Mouse (Mus musculus): ENCODE data around the gene Atp1a2.
A peak's percentile ranks its signal among the peaks of the same experiment; 100 is the strongest.

Gene Atp1a2

DNA sequence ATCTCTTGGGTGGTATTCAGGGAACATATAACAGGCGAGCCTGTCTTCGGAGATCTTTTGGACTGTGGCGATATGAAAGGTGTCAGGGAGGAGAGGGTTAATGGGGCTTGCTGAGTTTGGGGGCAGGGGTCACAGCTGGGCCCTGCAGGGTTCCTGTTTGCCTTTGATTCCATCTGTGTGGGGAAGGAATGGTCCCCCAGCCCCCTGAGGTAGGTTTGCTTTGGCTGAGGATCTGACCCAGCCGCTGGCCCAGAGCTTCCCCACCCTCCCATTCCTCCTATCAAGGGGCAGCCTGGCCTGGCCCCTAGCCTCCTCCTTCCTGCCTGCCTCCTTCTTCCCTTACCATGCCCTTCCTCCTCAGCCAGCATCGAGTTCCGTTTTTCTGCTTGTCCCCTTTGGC lies 5.0 kb upstream of the Atp1a2 start:
- no peak for DNase-seq

DNA sequence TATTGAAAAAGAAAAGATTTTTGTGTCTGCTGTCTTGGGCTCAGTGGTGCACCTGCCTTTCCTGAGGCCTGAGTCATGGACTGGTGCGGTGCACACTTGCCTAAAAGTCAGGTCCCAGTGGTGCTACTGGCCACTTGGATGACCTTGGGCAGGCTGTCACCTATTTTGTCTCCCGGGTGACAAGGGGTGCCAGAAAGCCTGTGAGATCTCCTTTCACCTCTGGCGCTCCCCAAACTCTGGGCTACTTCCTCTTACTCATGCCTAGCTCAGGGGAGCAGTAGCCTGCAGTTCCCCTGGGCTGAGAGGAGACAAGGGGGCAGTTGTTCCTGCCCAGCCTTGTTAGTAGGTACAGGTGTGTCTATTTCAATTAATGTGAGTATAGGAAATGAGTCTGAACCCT lies 4.4 kb upstream of the Atp1a2 start:
- DNase-seq: no peak

DNA sequence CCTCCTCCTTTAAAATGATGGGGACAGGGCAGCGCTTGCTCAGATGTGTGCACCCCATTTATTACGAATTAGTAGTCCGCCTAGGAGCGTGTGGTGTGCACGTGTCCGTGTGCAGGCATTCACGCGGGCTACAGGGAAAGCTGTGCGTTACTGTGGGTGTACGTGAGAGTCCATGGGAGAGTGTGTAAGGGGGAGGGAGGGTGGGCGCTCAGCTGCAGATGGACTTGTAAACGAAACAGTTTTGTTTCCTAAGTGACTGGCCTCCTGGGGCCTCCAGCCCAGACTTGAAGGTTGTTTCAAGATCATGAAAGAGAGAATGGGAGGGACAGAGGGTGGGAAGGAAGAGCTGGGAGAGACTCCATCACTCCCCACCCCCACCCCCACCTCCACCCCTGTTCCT lies 3.3 kb upstream of the Atp1a2 start:
- no peak for DNase-seq

DNA sequence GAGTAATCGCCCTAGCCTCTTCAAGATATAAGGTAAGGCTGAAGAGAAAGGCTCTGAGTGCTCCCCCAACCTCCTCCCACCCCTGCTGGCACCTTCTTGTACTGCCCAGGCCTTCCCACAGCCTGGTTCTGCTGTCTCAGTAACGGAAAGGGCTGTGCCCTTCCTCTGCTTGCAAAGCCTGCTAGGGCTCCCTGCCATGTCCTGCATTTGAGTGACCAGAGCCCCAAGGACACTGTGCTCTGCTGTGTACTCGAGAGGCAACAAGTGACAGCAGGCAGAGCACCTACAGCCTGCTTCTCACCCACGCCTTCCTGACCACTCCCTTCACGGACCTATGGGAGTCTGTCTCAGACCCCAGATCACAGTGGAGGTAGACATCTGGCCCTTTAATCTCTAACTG lies 2.4 kb upstream of the Atp1a2 start:
- peak; percentile 31 to 37 for DNase-seq

DNA sequence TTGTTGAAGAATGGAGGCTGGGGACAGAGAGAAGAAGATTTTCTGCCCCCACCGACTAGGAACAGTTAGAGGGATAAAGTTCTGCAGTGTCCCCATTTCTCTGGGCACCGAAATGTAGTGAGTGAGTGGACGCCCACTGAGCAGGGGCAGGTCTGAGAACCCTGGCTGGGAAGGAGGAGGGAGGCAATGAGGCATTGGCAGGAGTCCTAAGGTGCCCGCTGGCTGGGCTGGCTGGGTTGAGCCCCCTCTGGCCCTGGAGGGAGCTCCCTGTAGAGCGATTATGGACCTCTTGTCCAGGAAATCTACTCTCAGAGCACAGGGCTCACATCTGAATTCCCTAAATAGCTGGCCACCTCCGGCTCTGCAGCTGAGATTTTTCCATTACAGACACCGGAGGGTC lies 1.7 kb upstream of the Atp1a2 start:
- DNase-seq: no peak

DNA sequence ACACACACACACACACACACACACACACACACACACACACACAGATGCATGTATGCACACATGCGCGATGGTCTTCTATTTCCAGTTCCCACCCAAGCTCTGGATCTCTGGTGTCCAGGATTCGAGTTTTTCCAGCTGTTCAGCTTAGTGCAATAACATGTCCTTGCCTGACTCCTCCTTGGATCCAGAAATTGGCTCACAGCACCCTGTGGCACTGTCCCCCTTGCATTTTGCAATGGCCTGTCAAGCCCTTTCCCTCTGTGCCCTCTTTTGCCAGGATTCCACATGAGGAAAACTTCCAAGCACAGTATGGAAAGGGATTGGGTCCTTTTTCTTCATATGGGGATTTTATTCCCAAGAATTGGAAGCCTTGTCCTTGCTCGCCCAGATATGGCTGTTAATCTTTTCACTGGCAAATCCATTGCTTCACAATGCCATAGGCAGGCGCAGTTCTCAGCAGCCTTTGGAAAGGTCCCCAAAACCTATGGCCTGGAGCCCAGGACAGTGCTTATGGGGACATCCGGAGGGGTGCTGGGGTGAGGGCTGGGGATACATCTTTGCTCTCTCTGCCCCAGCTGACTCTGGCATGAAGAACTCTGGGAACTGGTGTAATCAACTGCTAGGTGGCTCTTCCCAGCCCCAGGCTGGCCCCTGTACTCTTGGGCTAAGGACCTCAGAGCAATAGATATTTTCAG lies 901 bp downstream of the Atp1a2 start:
- DNase-seq: no peak

DNA sequence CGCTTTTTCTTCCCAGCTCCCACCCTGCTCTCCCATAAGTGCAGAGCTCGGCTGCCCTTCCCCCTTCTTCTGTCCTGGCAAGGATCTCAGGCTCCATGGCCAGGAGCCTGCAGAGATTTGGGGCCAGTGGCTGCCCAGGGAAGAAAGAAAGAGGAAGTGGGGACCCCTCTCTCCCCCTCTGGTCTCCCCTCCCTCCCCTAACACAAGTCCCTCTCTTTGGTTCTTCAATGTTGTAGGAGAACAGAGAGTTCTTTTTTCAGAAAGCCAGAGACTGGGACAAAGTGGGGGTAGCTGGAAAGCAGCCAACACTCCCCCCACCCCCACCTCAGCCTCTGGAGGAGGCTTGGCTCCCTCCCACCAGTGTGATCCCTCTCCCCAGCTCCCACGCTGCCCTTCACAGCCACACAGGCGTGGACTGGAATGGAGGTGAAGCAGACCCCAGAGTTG lies 2.1 kb downstream of the Atp1a2 start:
- no peak for DNase-seq

DNA sequence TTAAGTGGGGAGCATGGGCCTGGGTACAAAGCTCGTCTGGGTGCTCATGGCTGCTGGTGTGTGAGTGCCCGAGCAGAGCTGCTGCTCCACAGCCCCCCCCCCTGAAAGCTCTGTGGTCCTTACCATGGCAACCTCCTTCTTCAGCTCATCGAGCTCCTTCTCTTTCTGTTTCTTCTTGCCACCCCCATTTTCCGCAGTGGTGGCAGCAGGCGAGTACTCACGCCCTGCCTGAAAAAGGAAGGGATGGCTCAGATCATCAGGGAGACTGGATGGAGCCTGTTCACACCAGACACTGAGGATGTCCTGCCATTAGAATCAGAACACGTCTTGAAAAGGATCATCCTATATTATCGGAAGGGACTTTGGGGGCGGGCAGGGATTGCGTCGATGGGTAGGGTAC lies 4.4 kb downstream of the Atp1a2 start:
- DNase-seq: no peak

DNA sequence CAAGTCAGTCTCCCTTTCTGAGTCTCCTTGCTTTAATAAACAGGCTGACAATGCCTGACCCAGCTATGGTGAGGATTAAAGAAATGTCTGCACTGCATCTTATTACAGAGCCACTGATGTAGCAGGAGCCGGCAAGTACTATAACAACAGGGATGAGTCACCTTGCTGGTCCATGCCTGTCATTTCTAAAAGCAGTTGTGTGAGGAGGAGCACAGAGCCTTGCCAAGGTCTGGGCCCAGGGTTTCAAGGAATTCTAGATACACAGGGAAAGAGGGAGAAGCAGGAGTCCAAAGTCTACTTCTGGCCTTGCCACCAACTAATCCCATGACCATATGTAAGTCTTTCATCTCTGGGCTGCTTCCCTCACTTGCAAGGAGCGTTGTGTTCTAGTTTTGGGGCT lies 5.0 kb downstream of the Atp1a2 start:
- DNase-seq: no peak

DNA sequence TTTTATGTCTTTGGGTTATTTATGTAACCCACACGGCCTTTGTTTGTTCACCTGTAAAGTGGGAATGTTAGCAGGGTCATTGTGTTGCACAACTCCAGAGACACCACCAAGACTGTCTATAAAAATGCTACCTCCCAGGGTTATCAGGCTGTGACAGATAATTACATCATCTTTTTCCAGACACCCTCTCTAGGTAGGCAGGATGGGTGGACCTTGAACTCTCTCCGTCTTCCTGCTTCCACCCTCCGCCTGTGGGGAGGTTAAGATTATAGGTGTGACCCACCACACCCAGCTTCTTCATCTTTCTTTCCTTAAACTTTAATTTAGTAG lies 8.3 kb downstream of the Atp1a2 start:
- DNase-seq: no peak

DNA sequence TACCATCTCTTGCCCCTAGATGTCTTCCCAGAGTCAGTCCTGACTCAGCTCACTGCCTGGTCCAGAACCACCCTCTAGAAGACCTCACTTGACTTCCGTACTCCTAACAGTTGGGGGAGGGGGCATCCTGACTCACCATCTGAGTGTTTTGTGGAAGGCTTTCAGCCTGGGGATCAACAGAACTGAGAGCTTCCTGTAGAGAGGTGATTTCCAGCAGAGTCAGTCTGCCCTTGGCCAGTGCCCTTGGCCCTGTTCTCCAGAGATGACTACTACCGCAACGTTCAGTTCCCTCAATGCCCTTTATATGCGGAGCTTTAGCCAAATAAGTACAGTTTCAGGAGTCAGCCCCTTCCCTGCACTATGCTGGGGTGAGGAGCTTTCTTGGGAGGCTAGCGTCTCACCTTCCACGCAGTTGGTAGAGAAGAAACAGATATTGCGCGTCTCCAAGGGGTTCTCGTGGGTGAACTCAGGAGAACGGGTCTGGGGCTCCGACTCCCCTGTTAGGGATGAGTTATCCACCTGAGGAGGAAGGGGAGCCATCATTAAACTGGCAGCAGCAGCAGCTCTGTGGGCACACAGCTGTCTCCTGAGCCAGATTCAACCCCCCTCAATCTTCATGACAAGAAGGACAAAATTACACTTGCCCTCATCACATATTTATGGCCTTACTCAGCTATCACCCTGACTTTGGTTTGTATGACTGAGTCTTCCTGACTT lies 8.8 kb downstream of the Atp1a2 start:
- no peak for DNase-seq

DNA sequence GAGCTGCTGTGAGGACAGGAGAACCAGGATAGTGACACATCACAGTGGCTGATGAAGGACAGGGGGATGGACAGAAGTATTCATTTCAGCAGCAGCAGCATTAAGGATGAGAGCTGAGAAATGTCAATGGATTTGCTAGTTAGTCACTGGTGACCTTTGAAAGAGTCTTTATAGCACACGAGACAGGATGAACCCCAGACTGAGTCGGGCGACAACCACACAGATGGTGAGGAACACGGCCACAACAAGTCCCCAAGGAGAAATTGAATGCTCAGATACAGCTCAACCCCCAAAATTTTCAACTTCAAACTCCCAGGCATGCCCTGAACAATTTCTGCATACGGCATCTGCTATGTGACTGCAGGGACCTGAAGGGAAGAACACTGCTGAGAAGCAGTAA lies 11.1 kb downstream of the Atp1a2 start:
- DNase-seq: no peak

DNA sequence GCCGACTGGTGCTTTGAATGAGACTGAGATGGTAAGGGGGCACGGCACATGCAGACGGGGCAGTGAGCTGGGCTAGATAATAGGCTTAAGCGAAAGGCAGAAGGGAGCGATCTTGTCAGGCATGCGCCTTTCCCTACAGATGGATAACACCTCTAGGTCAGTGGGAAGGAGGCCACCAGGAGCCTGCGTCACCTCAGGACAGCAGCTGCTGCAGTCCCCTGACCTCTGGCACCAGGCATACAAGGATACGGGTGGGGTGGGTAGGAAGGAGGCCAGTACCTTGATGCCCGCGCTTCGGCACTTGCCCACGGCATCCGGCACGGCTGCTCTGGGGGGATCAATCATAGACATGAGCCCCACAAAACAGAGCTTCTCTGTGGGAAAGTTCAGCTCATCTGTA lies 13.6 kb downstream of the Atp1a2 start:
- DNase-seq: no peak

DNA sequence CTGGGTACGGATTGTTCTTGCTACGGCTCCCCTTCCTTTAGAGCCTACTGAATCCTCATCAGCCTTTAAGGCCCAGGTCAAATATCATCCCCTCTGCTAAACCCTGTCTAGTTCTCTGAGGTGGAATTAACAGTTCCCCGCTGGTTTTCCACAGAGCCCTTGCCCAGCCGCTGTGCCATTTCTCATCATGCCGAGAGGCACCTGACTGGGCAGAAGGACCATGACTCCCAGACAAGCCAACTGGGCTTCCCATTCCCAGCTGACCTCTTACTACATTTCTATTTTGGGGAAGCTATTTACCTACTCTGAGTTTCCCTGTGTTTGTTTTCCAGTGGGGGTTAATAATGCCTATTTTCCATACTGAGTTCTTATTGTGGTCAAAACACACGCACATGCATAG lies 14.8 kb downstream of the Atp1a2 start:
- DNase-seq: no peak

DNA sequence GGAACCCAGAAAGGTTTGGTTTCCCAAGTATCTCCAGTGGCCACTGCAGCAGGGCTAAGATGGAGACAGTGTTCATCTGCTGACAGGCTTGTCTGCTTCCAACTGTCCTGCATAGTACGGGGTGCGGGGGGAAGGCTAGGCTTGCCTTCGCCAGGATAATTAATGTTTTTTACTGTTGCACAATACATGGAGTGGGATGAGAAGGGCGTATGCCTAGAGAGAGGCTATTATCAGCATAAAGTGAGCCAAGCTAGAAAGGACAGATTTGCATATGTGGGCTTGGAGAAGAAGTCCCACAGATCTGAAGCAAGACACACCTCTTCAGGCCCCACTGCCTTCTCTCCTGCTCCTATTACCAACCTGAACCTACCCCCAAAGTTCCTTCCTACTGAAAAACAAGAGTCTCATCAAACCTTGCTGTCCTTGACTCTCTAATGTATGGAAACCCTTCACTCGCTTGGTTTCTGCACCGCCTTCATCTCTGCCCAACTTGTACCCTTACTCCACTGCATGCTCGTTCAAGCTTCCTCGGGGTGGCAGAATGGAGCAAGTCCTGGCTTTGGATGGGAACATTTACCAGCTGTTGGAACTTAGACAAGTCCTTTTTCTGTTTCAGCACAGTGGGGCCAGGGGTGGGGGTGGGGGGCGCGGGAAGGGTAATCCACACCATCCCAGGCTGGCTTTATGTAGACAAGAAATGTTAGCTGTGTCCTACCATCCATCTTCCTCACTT lies 16.2 kb downstream of the Atp1a2 start:
- DNase-seq: no peak

DNA sequence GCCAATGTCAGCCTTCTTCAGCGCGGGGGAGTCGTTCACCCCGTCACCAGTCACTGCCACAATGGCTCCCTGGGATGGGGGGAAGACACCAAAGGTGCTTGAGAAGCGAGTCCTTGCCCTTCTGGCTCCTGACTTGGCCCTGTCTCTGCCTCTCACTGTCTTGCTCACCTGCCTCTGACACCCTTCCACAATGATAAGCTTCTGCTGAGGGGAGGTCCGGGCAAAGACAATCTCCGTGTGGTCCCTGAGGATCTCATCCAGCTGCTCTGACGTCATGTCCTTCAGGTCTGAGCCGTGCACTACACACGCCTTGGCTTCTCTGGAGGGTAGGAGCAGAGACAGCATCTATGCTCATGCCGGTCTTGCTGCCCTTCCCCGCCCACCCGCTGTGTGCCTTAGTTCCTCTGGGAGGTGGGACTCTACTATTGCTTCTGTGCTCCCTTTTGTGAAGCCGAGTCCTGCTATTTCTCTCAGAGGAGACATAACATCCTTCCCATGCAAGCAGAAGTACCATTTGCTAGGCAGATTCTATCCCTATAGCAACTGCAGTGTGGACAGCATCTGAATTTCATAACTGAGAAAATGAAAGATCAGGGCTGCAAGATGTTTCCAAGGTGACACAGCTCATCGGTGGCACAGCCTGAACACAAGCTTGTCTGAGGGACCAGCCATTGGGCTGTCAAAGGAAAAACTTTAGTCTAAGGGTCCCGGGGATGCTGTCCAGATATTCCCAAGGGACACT lies 17.9 kb downstream of the Atp1a2 start:
- DNase-seq: no peak

DNA sequence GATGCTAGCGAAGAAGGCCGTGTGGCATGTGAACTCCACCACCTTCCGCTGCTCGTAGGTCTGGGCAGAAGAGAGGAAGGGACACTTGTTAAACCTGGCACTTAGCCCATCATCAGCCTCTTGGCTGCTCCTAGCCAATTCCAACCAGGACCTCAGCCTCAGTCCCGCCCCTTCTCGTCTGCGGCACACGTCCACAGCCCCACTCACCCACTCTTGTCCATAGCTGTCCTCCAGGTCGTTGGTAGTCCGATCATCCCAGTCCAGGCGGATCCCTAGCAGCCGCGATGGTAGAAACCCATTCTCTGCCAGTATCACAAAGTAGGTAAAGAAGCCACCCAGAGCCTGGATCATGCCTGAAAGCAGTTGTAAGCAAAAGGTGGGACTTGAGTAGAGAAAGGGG lies 19.5 kb downstream of the Atp1a2 start:
- DNase-seq: no peak

DNA sequence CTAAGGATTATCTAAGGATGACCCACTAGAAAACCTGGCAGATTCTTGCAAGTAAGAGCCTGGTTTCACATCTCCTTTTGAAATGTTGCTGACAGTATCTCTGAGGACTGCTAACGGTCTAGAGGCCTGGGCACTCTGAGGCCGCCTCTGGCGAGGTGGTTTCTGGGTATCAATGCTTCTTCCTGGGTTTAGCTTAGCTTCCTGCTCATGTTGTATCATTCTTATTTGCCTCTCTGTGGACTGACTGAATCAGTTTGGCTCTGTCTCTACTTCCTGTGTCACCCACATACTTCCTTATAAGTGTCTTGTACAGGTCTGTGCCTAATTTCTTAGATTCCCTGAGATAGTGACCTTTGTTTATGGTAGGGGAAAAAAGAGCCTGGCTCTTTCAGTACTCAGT lies 20.7 kb downstream of the Atp1a2 start:
- no peak for DNase-seq

DNA sequence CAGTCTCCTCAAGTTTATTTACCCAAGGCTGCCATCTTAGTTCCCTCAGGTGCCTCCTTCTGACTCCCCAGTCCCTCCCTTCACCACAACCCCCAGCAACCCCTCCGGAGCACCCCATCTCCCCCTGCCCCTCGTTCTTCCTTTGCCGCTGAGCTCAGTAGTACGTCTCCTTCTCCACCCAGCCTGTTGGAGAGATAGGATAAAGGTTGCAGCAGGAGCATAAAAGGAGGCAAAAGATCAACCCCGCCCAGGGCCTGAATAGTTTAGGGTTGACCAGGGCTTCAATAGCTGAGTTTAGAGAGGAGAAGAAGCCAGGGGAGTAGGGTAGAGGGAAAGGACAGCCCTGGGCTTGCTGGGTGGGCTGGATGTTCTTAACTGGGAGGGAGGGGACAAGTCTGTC lies 23.3 kb downstream of the Atp1a2 start:
- DNase-seq: no peak

DNA sequence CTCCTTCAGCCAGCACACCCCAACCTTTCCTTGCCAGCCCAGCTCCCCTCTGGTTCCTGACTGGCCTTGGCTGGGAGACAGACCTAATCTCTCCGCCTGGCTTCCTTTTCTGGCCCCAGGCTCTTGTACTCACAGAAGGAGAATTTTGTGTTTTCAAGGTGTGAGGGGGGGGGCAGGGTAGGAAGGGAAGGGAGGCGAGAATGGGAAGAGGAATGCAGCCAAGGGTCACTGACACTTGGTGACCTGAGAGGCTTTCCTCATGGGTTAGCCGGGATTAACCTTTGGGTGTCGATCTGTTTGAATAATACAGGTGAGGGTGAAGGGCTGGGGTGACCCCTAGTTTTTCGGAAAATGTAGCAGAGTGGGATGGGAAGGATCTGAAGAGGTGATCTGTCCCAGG lies 23.7 kb downstream of the Atp1a2 start:
- peak; percentile 50 for DNase-seq

DNA sequence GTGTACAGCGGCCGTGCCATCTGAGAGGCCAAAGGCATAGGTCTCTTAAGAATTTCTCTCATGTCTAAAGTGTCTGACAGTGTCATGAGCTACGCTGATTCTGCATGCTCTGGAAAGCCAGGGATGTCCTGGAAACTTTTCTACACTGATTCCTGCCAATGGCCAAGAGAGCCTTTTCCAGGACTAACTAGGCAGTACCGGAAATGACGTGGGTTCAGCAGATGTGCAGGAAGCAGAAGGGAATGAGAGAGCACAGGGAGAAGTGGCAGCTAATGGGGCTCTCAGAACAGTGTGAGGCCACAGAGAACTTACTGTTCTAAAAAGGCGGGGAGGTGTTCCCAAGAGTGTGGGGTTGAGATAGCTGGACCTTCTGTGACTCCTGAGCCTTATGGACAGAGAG lies 24.5 kb downstream of the Atp1a2 start:
- no peak for DNase-seq

DNA sequence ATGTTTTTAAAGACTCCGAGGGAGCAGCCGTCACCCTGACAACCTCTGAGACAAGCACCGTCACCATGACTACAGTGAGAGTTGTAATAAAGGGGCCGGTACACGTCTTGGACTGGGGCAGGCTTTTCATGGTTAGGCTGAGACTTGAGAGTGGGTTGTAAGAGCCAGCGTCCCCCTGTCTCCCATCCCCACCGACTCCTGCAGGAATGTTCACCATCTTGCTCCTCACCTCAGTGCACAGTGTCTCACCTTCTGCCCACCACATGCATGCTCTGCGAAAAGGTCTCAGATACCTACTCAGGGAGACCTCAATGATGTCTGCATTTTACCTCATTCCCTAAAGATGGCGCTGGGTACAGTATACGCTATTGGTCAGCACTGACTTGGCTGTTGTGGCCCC lies 26.1 kb downstream of the Atp1a2 start:
- DNase-seq: no peak

DNA sequence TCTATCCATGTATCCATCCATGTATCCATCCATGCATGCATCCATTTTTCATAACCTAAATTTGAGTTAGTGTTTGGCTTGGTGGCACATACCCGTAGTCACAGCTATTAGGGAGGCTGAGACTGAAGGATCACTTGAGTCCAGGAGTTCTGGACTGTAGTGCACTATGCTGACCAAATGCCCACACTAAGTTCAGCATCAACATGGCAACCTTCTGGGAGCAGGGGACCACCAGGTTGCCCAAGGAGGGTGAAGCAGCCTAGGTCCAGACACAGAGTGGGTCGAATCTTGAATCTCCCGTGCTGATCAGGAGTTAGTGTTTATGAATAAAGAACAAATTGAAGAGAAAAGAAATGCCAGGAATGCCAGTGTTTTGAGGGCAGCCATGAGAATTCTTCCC lies 26.7 kb downstream of the Atp1a2 start:
- no peak for DNase-seq
